Mouse (Mus musculus): ENCODE results near the gene Palld.

GRCm38 (mm10) chr8:61621300-61621699 lies 281.2 kb downstream of the Palld start:
- no peak for TF ChIP-seq GABPA (IDR thresholded peaks at IDR 0.05; ENCODE audit: insufficient replicate concordance, low read depth, low read length)
- no peak for TF ChIP-seq CTCF (conservative IDR thresholded peaks at IDR 0.05 in 1 of 2, IDR thresholded peaks at IDR 0.05 in 1 of 2; ENCODE audit: low read depth in 2 of 2, low read length in 2 of 2)
- no peak for TF ChIP-seq KAT2A (IDR thresholded peaks at IDR 0.05; ENCODE audit: insufficient replicate concordance, low read length)
